7 mouse cellular contexts compared by ENCODE assay signal in genomic region chr13:37045005-37045404, GRCm38 (mm10). TPM values are rescaled to one million over a fixed set of nuclear protein-coding genes. Genes with fewer than 3 reads are reported as not detected.
DNase-seq lines count a peak whose midpoint lies in the region; ATAC-seq lines count a peak whose summit lies in the region.

No protein-coding gene starts in this region.

- H3K9me3 ChIP-seq in heart, embryonic 12.5 days (replicated peaks): 0 out of 2 replicates have a peak, but pooled peaks cover 4% of the 10 kb centered on the region
- no peaks in the 10 kb centered on the region for H3K9me3 ChIP-seq in hindbrain, embryonic 16.5 days (ENCODE audit: control insufficient read depth, low read length)

- no peaks in the 10 kb centered on the region for H3K27me3 ChIP-seq in heart, embryonic 12.5 days (replicated peaks)
- H3K27me3 ChIP-seq in splenic B cell, adult 2 months (ENCODE audit: control insufficient read depth, insufficient read depth, low read length, poor library complexity, severe bottlenecking): no peaks in the 10 kb centered on the region
- H3K27me3 ChIP-seq in hindbrain, embryonic 16.5 days (replicated peaks; ENCODE audit: control insufficient read depth, insufficient read depth, low read length): no peaks in the 10 kb centered on the region

- 84% methylated on average over 3 of the region's 3 CpGs for WGBS in heart, embryonic 12.5 days
- 85% methylated on average over 3 of the region's 3 CpGs for WGBS in hindbrain, embryonic 16.5 days

- H3K27ac ChIP-seq in heart, embryonic 12.5 days (ENCODE audit: poor library complexity, severe bottlenecking): no peak overlapping the region
- H3K27ac ChIP-seq in hindbrain, embryonic 16.5 days (ENCODE audit: low read depth, low read length): no peak overlapping the region

- no peaks in the 10 kb centered on the region for H3K4me1 ChIP-seq in heart, embryonic 12.5 days (replicated peaks)
- no peaks in the 10 kb centered on the region for H3K4me1 ChIP-seq in hindbrain, embryonic 16.5 days (ENCODE audit: control insufficient read depth, insufficient read depth, low read depth, low read length)

- H3K4me3 ChIP-seq in heart, embryonic 12.5 days: no peak overlapping the region
- H3K4me3 ChIP-seq in hindbrain, embryonic 16.5 days (ENCODE audit: low read length): no peak overlapping the region

- ATAC-seq in heart, embryonic 12.5 days (ENCODE audit: insufficient number of reproducible peaks, low FRiP score): no peak
- ATAC-seq in hindbrain, embryonic 16.5 days: no peak

- intact Hi-C loops in heart, postnatal 36 days (cut with DNase I): no loop called here

- H3K4me2 ChIP-seq in heart, embryonic 12.5 days: no peak overlapping the region
- no peak overlapping the region for H3K4me2 ChIP-seq in hindbrain, embryonic 16.5 days (ENCODE audit: low read length)

- H3K9ac ChIP-seq in heart, embryonic 12.5 days: no peak overlapping the region
- H3K9ac ChIP-seq in hindbrain, embryonic 16.5 days (ENCODE audit: low read depth, low read length): no peak overlapping the region

- DNase-seq in heart, postnatal 36 days: peak; percentile 30 to 43
- peak; percentile 47 for DNase-seq in thymus, postnatal 14 days
- DNase-seq in thymus, adult 18-20 months: no peak
- peak; percentile 12 for DNase-seq in fibroblast of lung, adult 2 months (ENCODE audit: low read depth)
- DNase-seq in splenic B cell, adult 2 months (ENCODE audit: low read depth, low spot score): peak; percentile 4

- no peaks in the 10 kb centered on the region for H3K36me3 ChIP-seq in heart, embryonic 12.5 days
- H3K36me3 ChIP-seq in splenic B cell, adult 2 months (ENCODE audit: control insufficient read depth, insufficient read depth, low read length, poor library complexity, severe bottlenecking): no peaks in the 10 kb centered on the region
- H3K36me3 ChIP-seq in hindbrain, embryonic 16.5 days (ENCODE audit: control insufficient read depth, insufficient read depth, low read length): no peaks in the 10 kb centered on the region

RNA-seq across cellular contexts. Expression of gene F13a1, which starts 5.0 kb away (rescaled TPM):
- total RNA-seq in heart, postnatal 36 days (2021): 10 to 100 TPM; 24.5 to 38.0 TPM
- 4.8 and 4.9 TPM in 2 replicates for polyA plus RNA-seq in heart, embryonic 12.5 days (2016; fragmentation: Nextera tagmentation; extraction: Ambion mirVana)
- polyA plus RNA-seq in hindbrain, embryonic 16.5 days (2015; fragmentation: Nextera tagmentation; extraction: Ambion mirVana): 13.9 and 22.0 TPM in 2 replicates

Comparison
In these comparisons a context has a peak if more than half of its experiments do, and no peak if none do; other contexts are left out.
1. DNase-seq: peak in heart, postnatal 36 days (2 of 2), thymus, postnatal 14 days (single experiment), fibroblast of lung, adult 2 months (single experiment) and splenic B cell, adult 2 months (single experiment); none in thymus, adult 18-20 months (0 of 2).